Mouse (Mus musculus) spleen, postnatal 10 days (tissue): ENCODE data around the gene Akap13.

ENCODE experiments used
- DNase-seq, 2 experiments: peaks; one replicate each; pipeline ENCODE4 v3.0.0; 2021 to 2022; ENCODE audit warnings: low spot score in 2 of 2

Gene Akap13

GRCm38 (mm10) chr7:75455223-75456151 is at the start of gene Akap13:
Akap13 (plus strand) TSS chr7:75455534.
- peak; percentile 81 to 93 for DNase-seq

- no peak for DNase-seq
These were observed 44.7 kb upstream of the Akap13 start for GRCm38 (mm10) chr7:75410641-75411040.

GRCm38 (mm10) chr7:75411226-75411625 is 44.1 kb upstream of the Akap13 start:
- DNase-seq: no peak

GRCm38 (mm10) chr7:75412011-75412510 is 43.3 kb upstream of the Akap13 start:
- DNase-seq: no peak

GRCm38 (mm10) chr7:75412568-75412967 is 42.8 kb upstream of the Akap13 start:
- DNase-seq: no peak

GRCm38 (mm10) chr7:75413903-75414302 is 41.4 kb upstream of the Akap13 start:
- DNase-seq: peak in 1 of 2 experiments; percentile 57

GRCm38 (mm10) chr7:75414316-75414715 is 41.0 kb upstream of the Akap13 start:
- DNase-seq: no peak

GRCm38 (mm10) chr7:75415166-75415881 is 40.0 kb upstream of the Akap13 start:
- no peak for DNase-seq

GRCm38 (mm10) chr7:75415882-75416585 is 39.3 kb upstream of the Akap13 start:
- no peak for DNase-seq

GRCm38 (mm10) chr7:75420927-75421326 is 34.4 kb upstream of the Akap13 start:
- no peak for DNase-seq

GRCm38 (mm10) chr7:75424121-75424520 is 31.2 kb upstream of the Akap13 start:
- no peak for DNase-seq

GRCm38 (mm10) chr7:75427322-75427721 is 28.0 kb upstream of the Akap13 start:
- no peak for DNase-seq

GRCm38 (mm10) chr7:75428913-75429312 is 26.4 kb upstream of the Akap13 start:
- no peak for DNase-seq

GRCm38 (mm10) chr7:75430550-75430949 is 24.8 kb upstream of the Akap13 start:
- DNase-seq: no peak

- no peak for DNase-seq
These were observed 24.3 kb upstream of the Akap13 start for GRCm38 (mm10) chr7:75431043-75431442.

- no peak for DNase-seq
These were observed 23.3 kb upstream of the Akap13 start for GRCm38 (mm10) chr7:75432046-75432445.

GRCm38 (mm10) chr7:75436413-75437174 is 18.7 kb upstream of the Akap13 start:
- no peak for DNase-seq

GRCm38 (mm10) chr7:75439570-75439969 is 15.8 kb upstream of the Akap13 start:
- no peak for DNase-seq

- no peak for DNase-seq
These were observed 15.1 kb upstream of the Akap13 start for GRCm38 (mm10) chr7:75440241-75440640.

GRCm38 (mm10) chr7:75441947-75442346 is 13.4 kb upstream of the Akap13 start:
- no peak for DNase-seq
